Mouse (Mus musculus): ENCODE results near the gene Olfr1093. TPM values are rescaled to one million over a fixed set of nuclear protein-coding genes. Genes with fewer than 3 reads are reported as not detected.

The Olfr1093 gene
- polyA plus RNA-seq (2021; fragmentation: Nextera tagmentation) = not detected in 2 replicates
- long read RNA-seq, experiment 1 = 0 reads
- long read RNA-seq, experiment 2 = 0 reads

DNA sequence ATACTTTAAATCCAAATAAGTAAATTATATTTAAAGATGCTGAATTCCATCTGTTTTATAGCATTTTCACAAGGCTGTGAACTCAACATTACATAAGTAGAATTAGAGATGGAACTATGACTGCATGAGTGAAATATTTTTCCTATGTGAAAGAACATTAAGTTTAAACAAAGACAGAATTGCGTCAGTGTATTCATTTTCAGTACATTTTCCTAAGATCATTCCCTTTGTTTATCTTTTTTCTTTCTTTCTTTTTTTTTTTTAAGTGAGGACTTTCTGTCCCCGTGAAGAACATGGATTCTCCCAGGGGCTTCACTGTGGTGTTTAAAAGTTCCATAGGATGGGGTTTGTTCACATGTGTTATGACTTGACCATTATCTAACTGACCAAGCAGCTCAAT, at the start of gene Olfr1093:
TSS of gene Olfr1093 (plus strand) at position 301 of the 400 bp plus-strand sequence.

DNA sequence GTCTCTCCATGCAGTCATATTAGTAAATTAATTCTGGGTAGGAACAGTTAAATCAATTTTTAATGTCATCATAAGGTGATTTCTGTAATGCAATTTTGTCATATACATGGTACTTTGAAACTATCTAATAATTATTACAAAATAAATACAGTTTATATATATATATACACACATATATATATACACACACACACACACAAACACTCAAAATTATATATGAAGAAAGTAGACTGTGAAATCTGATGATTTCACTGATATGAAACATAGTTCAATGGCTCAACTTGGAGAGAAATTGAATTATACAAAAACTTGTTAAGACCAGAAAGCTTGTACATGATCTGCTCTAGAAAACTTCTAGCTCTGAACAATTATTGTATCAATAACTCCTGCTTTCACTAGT, 48.7 kb upstream of the Olfr1093 start, which contains the start of gene Olfr1089:
TSS of gene Olfr1089 (minus strand) at position 101 of the 400 bp plus-strand sequence.

DNA sequence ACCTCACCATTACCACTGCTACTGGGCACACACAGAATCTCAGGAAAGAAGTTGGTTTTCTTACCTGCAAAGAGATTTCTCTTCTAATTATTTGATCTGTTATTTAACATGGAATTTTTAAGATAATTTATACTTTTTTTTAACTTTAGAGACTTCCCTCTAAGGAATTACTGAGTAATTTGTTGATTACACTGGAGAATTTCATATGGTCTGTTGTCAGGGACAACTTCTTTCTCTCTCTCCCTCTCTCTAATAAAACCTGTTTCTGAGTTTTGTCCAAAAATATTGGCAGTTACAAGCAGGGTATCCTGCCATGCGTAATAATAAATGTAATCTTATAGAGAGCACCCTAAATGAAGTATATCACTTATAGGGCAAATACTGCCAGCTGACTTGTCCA, 23.4 kb upstream of the Olfr1093 start, which contains the start of gene Olfr1090:
TSS of gene Olfr1090 (minus strand) at position 101 of the 400 bp plus-strand sequence.

GRCm38 (mm10) chr2:86809918-86810317, 27.6 kb downstream of the Olfr1093 start, which contains the start of gene Olfr141:
Gene Olfr141, minus strand, starts transcription at chr2:86810018.

DNA sequence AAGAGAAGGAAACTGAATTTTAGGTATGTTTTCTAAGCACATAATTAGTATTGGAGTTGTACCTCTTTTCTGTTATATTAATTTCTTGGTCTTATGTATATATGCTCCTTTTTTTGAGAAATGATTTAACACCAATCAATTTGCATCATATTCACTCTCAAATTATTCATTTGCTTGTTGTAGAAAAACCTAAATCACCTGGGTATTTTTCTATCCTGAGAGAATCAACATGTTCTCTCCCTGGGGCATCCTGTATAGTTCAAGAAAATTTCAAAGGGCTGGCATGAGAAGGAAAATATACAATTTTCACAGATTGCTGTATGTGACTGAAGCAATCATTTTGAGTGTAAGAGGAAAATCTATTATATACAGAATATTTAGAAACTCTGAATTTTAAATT, 42.1 kb downstream of the Olfr1093 start, which contains the start of gene Olfr1094:
TSS of gene Olfr1094 (plus strand) at position 301 of the 400 bp plus-strand sequence.

Other genes starting within 250 kb of the Olfr1093 start
- not detected in 2 replicates for gene Olfr1079, start 240.0 kb upstream of the Olfr1093 start, polyA plus RNA-seq (2021; fragmentation: Nextera tagmentation)
- gene Olfr1080, start 224.2 kb upstream of the Olfr1093 start, polyA plus RNA-seq (2021; fragmentation: Nextera tagmentation) = not detected in 2 replicates
- not detected in 2 replicates for gene Olfr1082, start 183.5 kb upstream of the Olfr1093 start, polyA plus RNA-seq (2021; fragmentation: Nextera tagmentation)
- gene Olfr1084, start 142.8 kb upstream of the Olfr1093 start, polyA plus RNA-seq (2021; fragmentation: Nextera tagmentation) = not detected in 2 replicates
- gene Olfr1085, start 120.5 kb upstream of the Olfr1093 start, polyA plus RNA-seq (2021; fragmentation: Nextera tagmentation) = not detected in 2 replicates
- gene Olfr1086, start 102.4 kb upstream of the Olfr1093 start, polyA plus RNA-seq (2021; fragmentation: Nextera tagmentation) = not detected in 2 replicates
- not detected in 2 replicates for gene Olfr1087, start 84.1 kb upstream of the Olfr1093 start, polyA plus RNA-seq (2021; fragmentation: Nextera tagmentation)
- gene Olfr1089, start 48.8 kb upstream of the Olfr1093 start, polyA plus RNA-seq (2021; fragmentation: Nextera tagmentation) = not detected in 2 replicates
- gene Olfr1090, start 23.5 kb upstream of the Olfr1093 start, polyA plus RNA-seq (2021; fragmentation: Nextera tagmentation) = not detected in 2 replicates
- gene Olfr141, start 27.5 kb downstream of the Olfr1093 start, polyA plus RNA-seq (2021; fragmentation: Nextera tagmentation) = not detected in 2 replicates
- not detected in 2 replicates for gene Olfr1094, start 42.2 kb downstream of the Olfr1093 start, polyA plus RNA-seq (2021; fragmentation: Nextera tagmentation)
- not detected in 2 replicates for gene Olfr1095, start 69.2 kb downstream of the Olfr1093 start, polyA plus RNA-seq (2021; fragmentation: Nextera tagmentation)
- gene Gm13723, start 92.3 kb downstream of the Olfr1093 start, polyA plus RNA-seq (2021; fragmentation: Nextera tagmentation) = not detected in 2 replicates
- not detected in 2 replicates for gene Olfr1097, start 109.7 kb downstream of the Olfr1093 start, polyA plus RNA-seq (2021; fragmentation: Nextera tagmentation)
- gene Olfr1098, start 142.1 kb downstream of the Olfr1093 start, polyA plus RNA-seq (2021; fragmentation: Nextera tagmentation) = not detected in 2 replicates
- not detected in 2 replicates for gene Olfr1099, start 178.2 kb downstream of the Olfr1093 start, polyA plus RNA-seq (2021; fragmentation: Nextera tagmentation)
- not detected in 2 replicates for gene Olfr1100, start 197.5 kb downstream of the Olfr1093 start, polyA plus RNA-seq (2021; fragmentation: Nextera tagmentation)
- gene Olfr1101, start 208.7 kb downstream of the Olfr1093 start, polyA plus RNA-seq (2021; fragmentation: Nextera tagmentation) = not detected in 2 replicates
- gene Olfr1102, start 215.9 kb downstream of the Olfr1093 start, polyA plus RNA-seq (2021; fragmentation: Nextera tagmentation) = not detected in 2 replicates
- gene Olfr1104, start 244.6 kb downstream of the Olfr1093 start, polyA plus RNA-seq (2021; fragmentation: Nextera tagmentation) = not detected in 2 replicates

Measured in layer of hippocampus, adult 6 months (tissue).